Mouse (Mus musculus) gastrocnemius, postnatal 14 days (tissue): Measurements from ENCODE around the gene Casc3. TPM values are rescaled to one million over a fixed set of nuclear protein-coding genes. Genes with fewer than 3 reads are reported as not detected.

ENCODE experiments used
- DNase-seq: peaks from one replicate; pipeline ENCODE4 v3.0.0; 2021; ENCODE audit warnings: mixed read lengths
- intact Hi-C: fragments of 180-260 bp; cut with DNase I; formaldehyde crosslinking; loops from one replicate; pipeline ENCODE4 v1.15.1; 2025; ENCODE audit warnings: low total_unique reads
- total RNA-seq, 2 experiments: library from RNA; stranded (reverse); gene quantifications; 2 replicates each; pipeline ENCODE4 v1.2.3; 2021

The Casc3 gene
- total RNA-seq, 2 experiments from 2014 or later = 20.1 to 21.5 TPM

- intact Hi-C loops = loop anchor here (10.0 kb wide), 1 partner anchor 124 kb away; no protein-coding TSS in a partner anchor
- DNase-seq = no peak
These were observed 45.7 kb downstream of the Casc3 start for GRCm38 (mm10) chr11:98850100-98851093.

DNA sequence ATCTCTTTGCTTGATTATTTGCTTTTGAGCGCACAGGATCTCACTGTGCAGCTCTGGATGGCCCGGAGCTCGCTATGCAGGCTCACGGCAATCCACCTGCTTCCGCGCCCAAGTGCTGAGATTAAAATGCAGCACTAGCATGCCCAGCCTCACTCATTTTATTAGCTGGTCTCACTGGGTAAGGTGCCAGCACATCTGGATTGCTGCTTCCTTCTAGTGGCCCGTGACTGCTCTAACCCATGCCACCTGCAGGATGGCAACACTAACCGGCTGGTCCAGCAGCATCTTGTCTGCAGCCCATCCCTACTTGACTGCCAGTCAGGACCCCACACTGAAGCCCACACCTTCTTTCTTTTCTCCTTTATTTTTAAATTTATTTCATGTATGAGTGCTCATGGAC is 49.4 kb downstream of the Casc3 start:
- intact Hi-C loops = loop anchor here (10.0 kb wide), 1 partner anchor 121 kb away; no protein-coding TSS in a partner anchor
- no peak for DNase-seq

DNA sequence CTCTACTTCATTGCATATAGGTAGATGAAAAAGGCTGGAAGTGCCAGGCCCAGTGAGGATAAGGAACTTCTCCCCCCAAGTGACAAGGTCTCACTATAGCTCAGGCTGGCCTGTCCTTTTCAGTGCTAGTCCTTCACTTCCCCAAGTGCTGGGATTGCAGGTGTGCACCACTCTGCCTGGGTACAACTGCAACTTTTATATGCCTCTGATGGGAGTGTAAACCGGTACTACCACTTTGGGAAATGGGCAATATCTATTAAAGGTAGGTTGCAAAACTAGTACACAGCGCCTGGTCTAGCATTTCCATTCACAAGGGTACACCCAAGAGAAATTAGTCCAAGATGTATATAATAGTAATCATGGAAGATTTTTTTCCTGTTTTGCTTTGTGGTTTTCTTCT is 50.0 kb downstream of the Casc3 start:
- no peak for DNase-seq
- intact Hi-C loops = loop anchor here (10.0 kb wide), 1 partner anchor 120 kb away; no protein-coding TSS in a partner anchor

DNA sequence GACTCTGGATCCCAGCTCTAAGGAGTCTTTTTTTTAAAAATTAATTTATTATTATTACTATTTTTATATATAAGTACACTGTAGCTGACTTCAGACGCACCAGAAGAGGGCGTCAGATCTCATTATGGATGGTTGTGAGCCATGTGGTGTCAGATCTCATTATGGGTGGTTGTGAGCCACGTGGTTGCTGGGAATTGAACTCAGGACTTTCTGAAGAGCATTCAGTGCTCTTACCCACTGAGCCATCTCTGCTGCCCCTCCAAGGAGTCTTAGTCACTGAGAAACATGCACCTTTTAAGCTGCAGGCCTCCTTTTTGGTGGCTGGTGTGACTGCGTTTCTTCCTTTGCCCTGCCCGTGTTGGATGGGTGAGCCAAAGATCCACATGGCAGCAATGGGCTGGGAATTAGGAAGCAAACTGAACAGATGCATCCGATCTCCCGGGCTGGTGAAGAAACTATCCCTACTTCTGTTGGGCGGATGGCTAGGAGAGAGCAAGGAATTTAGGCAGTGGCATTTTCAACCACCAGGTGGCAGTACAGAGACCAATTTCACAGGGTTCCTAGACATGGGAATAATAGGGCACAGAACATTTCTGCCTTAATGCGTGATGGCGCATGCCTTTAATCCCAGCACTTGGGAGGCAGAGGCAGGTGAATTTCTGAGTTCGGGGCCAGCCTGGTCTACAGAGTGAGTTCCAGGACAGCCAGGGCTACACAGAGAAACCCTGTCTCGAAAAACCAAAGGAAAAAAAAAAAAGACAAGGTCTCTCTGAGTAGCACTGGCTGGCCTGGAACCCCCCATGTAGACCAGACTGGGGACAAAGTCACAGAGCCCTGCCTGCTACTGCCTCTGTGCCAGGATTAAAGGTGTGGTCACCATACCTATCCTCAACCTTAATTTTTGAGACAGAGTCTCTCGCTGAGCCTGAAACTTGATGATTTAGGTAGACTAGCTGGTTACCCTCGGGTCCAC is 54.3 kb downstream of the Casc3 start:
- DNase-seq = peak; percentile 83

GRCm38 (mm10) chr11:98863028-98863750 is 58.5 kb downstream of the Casc3 start, which contains the start of gene Wipf2:
TSS of gene Wipf2 (plus strand) at chr11:98863638.
- DNase-seq = peak; percentile 97
- intact Hi-C loops = no loop called here

More for the DNA sequence above, 54.3 kb downstream of the Casc3 start:
- intact Hi-C loops = loop anchor here (10.0 kb wide), 1 partner anchor 116 kb away; no protein-coding TSS in a partner anchor

- intact Hi-C loops = no loop called here
- no peak for DNase-seq
These were observed 59.2 kb downstream of the Casc3 start for GRCm38 (mm10) chr11:98863751-98864429.

DNA sequence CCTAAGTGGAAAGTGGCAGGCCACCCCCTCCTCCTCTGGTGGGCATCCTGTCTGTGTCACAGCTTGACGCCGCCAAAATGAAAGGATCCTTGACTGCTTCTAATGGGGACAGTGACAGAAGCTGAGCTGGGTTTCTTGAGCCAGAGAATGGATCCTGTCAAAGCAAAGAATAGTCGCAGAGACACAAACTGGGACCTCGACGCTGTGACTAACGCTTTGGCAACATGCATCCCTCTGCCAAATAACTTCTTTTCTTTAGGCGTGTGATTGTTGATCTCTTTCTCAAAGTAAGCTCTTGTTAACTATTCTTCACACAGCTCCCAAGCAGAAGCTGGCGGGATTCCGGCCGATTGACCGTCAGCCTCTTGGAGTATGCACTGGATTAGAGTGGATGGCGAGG is 62.6 kb downstream of the Casc3 start:
- intact Hi-C loops = no loop called here
- no peak for DNase-seq

DNA sequence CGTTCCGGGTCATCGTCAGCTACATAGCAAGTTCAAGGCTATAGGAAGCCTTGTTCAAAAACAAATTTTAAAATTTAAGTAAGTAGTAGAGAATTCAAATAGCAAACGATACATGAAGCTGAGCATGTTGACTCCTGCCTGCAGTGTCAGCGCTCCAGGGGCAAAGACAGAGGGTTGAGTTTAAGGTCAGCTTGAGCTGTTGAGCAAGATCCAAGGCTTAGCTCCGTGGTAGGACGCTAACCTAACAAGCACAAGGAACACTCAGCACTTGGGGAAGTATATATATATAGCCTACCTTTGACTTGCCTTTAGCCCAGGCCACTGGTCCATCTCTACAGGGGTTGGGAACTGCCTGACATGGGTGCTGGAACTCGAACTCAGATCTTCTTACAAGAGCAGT is 65.2 kb downstream of the Casc3 start:
- no peak for DNase-seq
- intact Hi-C loops = no loop called here

DNA sequence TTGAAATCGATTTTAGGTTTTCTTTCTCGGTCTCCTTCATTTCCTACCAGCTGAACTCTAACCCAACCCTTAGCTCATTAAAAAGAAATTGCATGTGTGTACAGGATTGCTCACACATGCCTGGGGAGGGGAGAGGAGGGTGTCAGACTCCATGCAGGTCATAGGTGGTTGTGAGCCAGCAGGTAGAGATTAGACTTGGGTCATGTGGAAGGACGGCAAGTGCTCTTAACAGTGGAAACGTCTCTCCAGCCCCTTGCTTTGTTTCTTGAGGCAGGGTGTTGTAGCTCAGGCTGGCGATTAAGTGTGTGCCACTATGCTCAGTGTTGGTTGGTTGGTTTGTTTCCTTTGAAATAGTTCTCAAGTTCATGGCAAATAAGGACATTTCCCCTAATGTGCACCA is 66.1 kb downstream of the Casc3 start:
- intact Hi-C loops = no loop called here

GRCm38 (mm10) chr11:98871416-98871815 is 66.7 kb downstream of the Casc3 start:
- no peak for DNase-seq
- intact Hi-C loops = no loop called here

More for the DNA sequence above, 66.1 kb downstream of the Casc3 start:
- DNase-seq = no peak

DNA sequence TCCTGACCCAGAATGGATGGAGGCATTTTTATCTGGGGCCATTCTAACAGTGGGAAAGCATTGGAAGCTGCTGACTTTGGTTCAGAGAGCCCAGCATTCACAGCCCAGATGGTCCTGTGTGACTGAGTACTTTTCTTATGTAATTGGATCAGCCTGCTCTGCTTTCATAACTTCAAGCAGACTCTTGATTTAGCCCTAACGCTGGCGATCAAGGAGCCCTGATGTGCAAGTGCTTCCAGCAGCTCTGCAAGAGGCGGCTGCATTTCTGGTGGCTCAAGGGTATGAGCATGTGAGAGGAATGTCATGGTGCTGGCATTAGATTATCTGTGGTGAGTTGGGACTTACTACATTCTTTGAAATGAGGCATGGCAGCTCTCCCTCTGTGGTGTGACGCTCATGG is 67.3 kb downstream of the Casc3 start:
- DNase-seq = no peak
- intact Hi-C loops = no loop called here

DNA sequence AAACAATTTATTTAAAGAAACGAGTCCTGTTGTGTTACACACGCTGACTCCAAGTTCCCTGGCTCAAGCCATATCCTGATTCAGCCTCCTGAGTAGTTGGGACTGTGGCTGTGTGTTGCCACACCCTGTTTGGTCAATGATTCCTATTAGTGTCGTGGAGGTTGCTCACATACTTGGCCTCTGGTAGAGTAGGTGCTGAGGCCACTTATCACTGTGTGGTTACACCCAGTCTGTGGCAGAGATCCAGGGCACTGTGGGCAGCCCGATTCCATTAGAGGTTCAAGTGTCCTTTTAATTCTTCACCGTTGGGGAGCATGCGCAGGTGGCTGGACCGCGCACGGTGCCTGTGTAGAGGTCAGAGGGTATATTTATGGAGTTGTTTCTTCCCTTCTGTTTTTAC is 69.2 kb downstream of the Casc3 start:
- no peak for DNase-seq

DNA sequence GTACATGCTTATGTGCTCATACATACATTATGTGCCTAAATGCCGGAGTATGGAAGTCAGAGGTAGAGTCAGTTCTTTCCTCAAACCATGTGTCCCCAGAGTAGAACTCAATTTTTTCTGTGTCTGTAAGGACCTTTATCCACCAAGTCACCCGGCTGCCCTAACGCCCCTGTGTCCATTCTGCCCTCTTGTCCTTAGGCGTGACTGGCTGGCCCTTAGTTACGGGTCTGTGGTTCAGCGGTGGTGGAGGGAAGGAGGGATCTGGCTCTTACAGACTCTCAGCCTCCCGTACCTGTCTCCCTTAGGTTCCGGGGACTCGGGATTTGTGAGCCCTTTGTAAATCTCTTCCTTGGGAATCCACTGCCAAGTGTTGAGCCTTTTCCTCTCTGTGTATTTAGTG is 72.3 kb downstream of the Casc3 start:
- intact Hi-C loops = no loop called here
- DNase-seq = no peak

More for the DNA sequence above, 69.2 kb downstream of the Casc3 start:
- intact Hi-C loops = no loop called here

Other genes starting within 250 kb of the Casc3 start
- gene Ormdl3, start 217.5 kb upstream of the Casc3 start, total RNA-seq = 10 to 100 TPM; 18.3 to 18.7 TPM
- not detected for gene Lrrc3c, start 206.6 kb upstream of the Casc3 start, total RNA-seq
- 1 to 10 TPM; 5.0 to 6.6 TPM for gene Gm12355, start 179.2 kb upstream of the Casc3 start, total RNA-seq
- gene Gsdma3, start 178.5 kb upstream of the Casc3 start, total RNA-seq = under 1 TPM; 0.16 to 0.39 TPM
- not detected for gene Gsdma2, start 158.1 kb upstream of the Casc3 start, total RNA-seq
- under 1 TPM in 1 of 2 experiments, not detected in 1; 0.11 TPM for gene Gsdma, start 140.6 kb upstream of the Casc3 start, total RNA-seq
- gene Psmd3, start 122.4 kb upstream of the Casc3 start, total RNA-seq = 10 to 100 TPM; 89.2 to 91.4 TPM
- gene Csf3, start 103.6 kb upstream of the Casc3 start, total RNA-seq = not detected
- gene Med24, start 75.5 kb upstream of the Casc3 start, total RNA-seq = 10 to 100 TPM; 40.3 to 42.0 TPM
- 100 to 1,000 TPM in 1 of 2 experiments, 10 to 100 TPM in 1; 91.8 to 106 TPM for gene Thra, start 64.3 kb upstream of the Casc3 start, total RNA-seq
- 10 to 100 TPM; 27.3 to 64.6 TPM for gene Nr1d1, start 29.6 kb upstream of the Casc3 start, total RNA-seq
- 10 to 100 TPM; 49.0 to 55.3 TPM for gene Msl1, start 9.4 kb upstream of the Casc3 start, total RNA-seq
- gene Rapgefl1, start 31.9 kb downstream of the Casc3 start, total RNA-seq = 1 to 10 TPM in 1 of 2 experiments, under 1 TPM in 1; 0.49 to 1.1 TPM
- 1 to 10 TPM; 4.4 to 4.6 TPM for gene Wipf2, start 58.7 kb downstream of the Casc3 start, total RNA-seq
- gene Cdc6, start 102.9 kb downstream of the Casc3 start, total RNA-seq = 1 to 10 TPM in 1 of 2 experiments, under 1 TPM in 1; 0.78 to 1.3 TPM
- 10 to 100 TPM; 13.7 to 19.7 TPM for gene Rara, start 122.9 kb downstream of the Casc3 start, total RNA-seq
- not detected for gene Gjd3, start 178.1 kb downstream of the Casc3 start, total RNA-seq
- 10 to 100 TPM; 13.8 to 16.9 TPM for gene Top2a, start 219.3 kb downstream of the Casc3 start, total RNA-seq
- 100 to 1,000 TPM in 1 of 2 experiments, 10 to 100 TPM in 1; 76.9 to 104 TPM for gene Igfbp4, start 236.3 kb downstream of the Casc3 start, total RNA-seq